Mouse (Mus musculus): ENCODE results near the gene Lrrc28. TPM values are rescaled to one million over a fixed set of nuclear protein-coding genes. Genes with fewer than 3 reads are reported as not detected.

Gene Lrrc28
- total and polyA plus RNA-seq, 3 experiments: 9.7 to 16.0 TPM; not detected in 1

- TF ChIP-seq SMC3 (IDR thresholded peaks at IDR 0.05; ENCODE audit: low read depth, low read length) (no peak), CHD1 (IDR thresholded peaks at IDR 0.05; ENCODE audit: low read depth, low read length) (no peak)
These were observed 158.7 kb downstream of the Lrrc28 start (continued) for GRCm38 (mm10) chr7:67486417-67486816.

- Histone ChIP-seq H3K36me3 (ENCODE audit: control insufficient read depth in 1 of 2, insufficient read depth in 2 of 2, low read length in 2 of 2) (no peaks in the 10 kb centered on the region), H3K27me3 (ENCODE audit: control insufficient read depth in 1 of 2, insufficient read depth in 2 of 2, low read length in 2 of 2) (no peaks in the 10 kb centered on the region), H3K4me1 (ENCODE audit: control insufficient read depth in 1 of 2, insufficient read depth in 2 of 2, low read length in 2 of 2) (no peaks in the 10 kb centered on the region), H3K79me2 (ENCODE audit: control insufficient read depth, insufficient read depth, low read length, poor library complexity) (no peaks in the 10 kb centered on the region), H3K9ac (ENCODE audit: control insufficient read depth, low read depth, low read length, poor library complexity, severe bottlenecking) (no peak overlapping the region), H3K4me3 (ENCODE audit: control insufficient read depth in 1 of 2, insufficient read depth in 1 of 2, low read depth in 2 of 2, low read length in 2 of 2) (no peak overlapping the region), H3K27ac (ENCODE audit: control insufficient read depth, low read depth, low read length) (no peak overlapping the region), H3K9me3 (replicated peaks; ENCODE audit: insufficient read depth, low read length) (no peaks in the 10 kb centered on the region)
- TF ChIP-seq MAZ (IDR thresholded peaks at IDR 0.05; ENCODE audit: low read depth, low read length) (no peak), MXI1 (IDR thresholded peaks at IDR 0.05; ENCODE audit: low read depth, low read length) (no peak), POLR2AphosphoS5 (IDR thresholded peaks at IDR 0.05; ENCODE audit: borderline replicate concordance, low read depth, low read length) (no peak), ETS1 (IDR thresholded peaks at IDR 0.05; ENCODE audit: low read depth, low read length) (no peak), NRF1 (IDR thresholded peaks at IDR 0.05; ENCODE audit: insufficient read depth, low read depth, low read length, poor library complexity, severe bottlenecking) (no peak), CHD2 (IDR thresholded peaks at IDR 0.05; ENCODE audit: low read length) (no peak), CHD1 (IDR thresholded peaks at IDR 0.05; ENCODE audit: low read depth, low read length) (no peak), UBTF (IDR thresholded peaks at IDR 0.05; ENCODE audit: borderline replicate concordance, insufficient read depth, low read depth, low read length) (no peak), CTCF (IDR thresholded peaks at IDR 0.05 in 2 of 3, conservative IDR thresholded peaks at IDR 0.05 in 1 of 3; ENCODE audit: control insufficient read depth in 1 of 3, insufficient read depth in 1 of 3, low read depth in 2 of 3, low read length in 3 of 3, poor library complexity in 1 of 3, severe bottlenecking in 1 of 3) (no peak)
- no peak for DNase-seq (ENCODE audit: low read depth, low spot score)
These were observed 161.4 kb downstream of the Lrrc28 start for GRCm38 (mm10) chr7:67483698-67484097.

GRCm38 (mm10) chr7:67479576-67480413, 165.3 kb downstream of the Lrrc28 start:
- no peaks in the 10 kb centered on the region for H3K9me3 ChIP-seq (replicated peaks; ENCODE audit: insufficient read depth, low read length)

GRCm38 (mm10) chr7:67479168-67479567, 165.9 kb downstream of the Lrrc28 start:
- Histone ChIP-seq H3K9me3 (replicated peaks; ENCODE audit: insufficient read depth, low read length) (no peaks in the 10 kb centered on the region), H3K9ac (ENCODE audit: control insufficient read depth, low read depth, low read length, poor library complexity, severe bottlenecking) (no peak overlapping the region), H3K79me2 (ENCODE audit: control insufficient read depth, insufficient read depth, low read length, poor library complexity) (no peaks in the 10 kb centered on the region), H3K27ac (ENCODE audit: control insufficient read depth, low read depth, low read length) (no peak overlapping the region), H3K36me3 (ENCODE audit: control insufficient read depth in 1 of 2, insufficient read depth in 2 of 2, low read length in 2 of 2) (no peaks in the 10 kb centered on the region), H3K27me3 (ENCODE audit: control insufficient read depth in 1 of 2, insufficient read depth in 2 of 2, low read length in 2 of 2) (no peaks in the 10 kb centered on the region; a peak in 1 of 4 replicates), H3K4me1 (ENCODE audit: control insufficient read depth in 1 of 2, insufficient read depth in 2 of 2, low read length in 2 of 2) (no peaks in the 10 kb centered on the region), H3K4me3 (ENCODE audit: control insufficient read depth in 1 of 2, insufficient read depth in 1 of 2, low read depth in 2 of 2, low read length in 2 of 2) (no peak overlapping the region)
- no peak for DNase-seq (ENCODE audit: low read depth, low spot score)
- TF ChIP-seq NRF1 (IDR thresholded peaks at IDR 0.05; ENCODE audit: insufficient read depth, low read depth, low read length, poor library complexity, severe bottlenecking): no peak
- no peak for TF ChIP-seq UBTF (IDR thresholded peaks at IDR 0.05; ENCODE audit: borderline replicate concordance, insufficient read depth, low read depth, low read length)
- TF ChIP-seq MAX (IDR thresholded peaks at IDR 0.05; ENCODE audit: low read length): no peak
- TF ChIP-seq BHLHE40 (IDR thresholded peaks at IDR 0.05; ENCODE audit: borderline replicate concordance, low read depth, low read length): no peak

More at GRCm38 (mm10) chr7:67479576-67480413, 165.3 kb downstream of the Lrrc28 start:
- H3K27me3 ChIP-seq (ENCODE audit: control insufficient read depth in 1 of 2, insufficient read depth in 2 of 2, low read length in 2 of 2): no peaks in the 10 kb centered on the region; a peak in 1 of 4 replicates
- H3K4me1 ChIP-seq (ENCODE audit: control insufficient read depth in 1 of 2, insufficient read depth in 2 of 2, low read length in 2 of 2): no peaks in the 10 kb centered on the region
- H3K79me2 ChIP-seq (ENCODE audit: control insufficient read depth, insufficient read depth, low read length, poor library complexity): no peaks in the 10 kb centered on the region
- H3K9ac ChIP-seq (ENCODE audit: control insufficient read depth, low read depth, low read length, poor library complexity, severe bottlenecking): no peak overlapping the region
- H3K4me3 ChIP-seq (ENCODE audit: control insufficient read depth in 1 of 2, insufficient read depth in 1 of 2, low read depth in 2 of 2, low read length in 2 of 2): no peak overlapping the region
- TF ChIP-seq NRF1 (IDR thresholded peaks at IDR 0.05; ENCODE audit: insufficient read depth, low read depth, low read length, poor library complexity, severe bottlenecking): no peak
- DNase-seq (ENCODE audit: low read depth, low spot score): no peak
- H3K36me3 ChIP-seq (ENCODE audit: control insufficient read depth in 1 of 2, insufficient read depth in 2 of 2, low read length in 2 of 2): no peaks in the 10 kb centered on the region
- H3K27ac ChIP-seq (ENCODE audit: control insufficient read depth, low read depth, low read length): no peak overlapping the region
